Mouse (Mus musculus): ENCODE measurements at regions not wholly inside any gene's neighbourhood (a gene's known extent, or its start where the extent isn't known, plus 50 kb on each side); places are given as distances from the start of the nearest gene placed in this dataset.

GRCm38 (mm10) chr11:20477183-20478037 lies 65.6 kb upstream of the Sertad2 start:
- H3K4me1 ChIP-seq (ENCODE audit: control insufficient read depth, insufficient read depth, low read length), result peaks cover 8% of the 10 kb centered on the region; the same call in 1 of the 2 replicates
- H3K4me3 ChIP-seq (replicated peaks; ENCODE audit: low read length), result peak overlapping the region; percentile 15
- peak overlapping the region; percentile 28 for H3K9ac ChIP-seq (ENCODE audit: low read depth, low read length, severe bottlenecking)
- H3K27me3 ChIP-seq (ENCODE audit: control insufficient read depth, insufficient read depth, low read length), result no peaks in the 10 kb centered on the region
- H3K4me2 ChIP-seq (replicated peaks; ENCODE audit: low read depth, low read length, severe bottlenecking), result peak overlapping the region; percentile 36
- ATAC-seq (ENCODE audit: low FRiP score, low read depth), result peak; percentile 57; the same call in 1 of the 2 replicates
- H3K9me3 ChIP-seq (ENCODE audit: control insufficient read depth, low read length), result 0 out of 2 replicates have a peak, but pooled peaks cover 5% of the 10 kb centered on the region
- DNase-seq (ENCODE audit: low spot score), result peak; percentile 46
- peak overlapping the region; percentile 69 for H3K27ac ChIP-seq (replicated peaks; ENCODE audit: low read depth, low read length)
- no peaks in the 10 kb centered on the region for H3K36me3 ChIP-seq (ENCODE audit: control insufficient read depth, insufficient read depth, low read length)
- TF ChIP-seq POLR2A (IDR thresholded peaks at IDR 0.05; ENCODE audit: borderline replicate concordance, extremely low read depth, insufficient read depth, insufficient read length), result no peak
- WGBS, result 17% methylated on average over 19 of the region's 19 CpGs

GRCm38 (mm10) chr11:20480632-20481031 lies 62.4 kb upstream of the Sertad2 start:
- Histone ChIP-seq H3K9ac (ENCODE audit: low read depth, low read length, severe bottlenecking) (no peak overlapping the region), H3K27me3 (ENCODE audit: control insufficient read depth, insufficient read depth, low read length) (no peaks in the 10 kb centered on the region), H3K4me3 (replicated peaks; ENCODE audit: low read length) (no peak overlapping the region), H3K36me3 (ENCODE audit: control insufficient read depth, insufficient read depth, low read length) (no peaks in the 10 kb centered on the region), H3K4me2 (replicated peaks; ENCODE audit: low read depth, low read length, severe bottlenecking) (no peak overlapping the region), H3K27ac (replicated peaks; ENCODE audit: low read depth, low read length) (no peak overlapping the region), H3K4me1 (ENCODE audit: control insufficient read depth, insufficient read depth, low read length) (peaks cover 8% of the 10 kb centered on the region; the same call in 1 of the 2 replicates), H3K9me3 (ENCODE audit: control insufficient read depth, low read length) (0 out of 2 replicates have a peak, but pooled peaks cover 5% of the 10 kb centered on the region)
- DNase-seq (ENCODE audit: low spot score) (no peak), ATAC-seq (ENCODE audit: low FRiP score, low read depth) (no peak)
- 93% methylated on average over 3 of the region's 3 CpGs for WGBS
- TF ChIP-seq POLR2A (IDR thresholded peaks at IDR 0.05; ENCODE audit: borderline replicate concordance, extremely low read depth, insufficient read depth, insufficient read length), result no peak

GRCm38 (mm10) chr11:20485371-20485770 lies 57.7 kb upstream of the Sertad2 start:
- no peak overlapping the region for H3K9ac ChIP-seq (ENCODE audit: low read depth, low read length, severe bottlenecking)
- no peak for ATAC-seq (ENCODE audit: low FRiP score, low read depth)

More at GRCm38 (mm10) chr11:20485371-20485770, 57.7 kb upstream of the Sertad2 start:
- Histone ChIP-seq H3K27me3 (ENCODE audit: control insufficient read depth, insufficient read depth, low read length) (no peaks in the 10 kb centered on the region), H3K4me3 (replicated peaks; ENCODE audit: low read length) (no peak overlapping the region), H3K9me3 (ENCODE audit: control insufficient read depth, low read length) (no peaks in the 10 kb centered on the region), H3K27ac (replicated peaks; ENCODE audit: low read depth, low read length) (no peak overlapping the region), H3K36me3 (ENCODE audit: control insufficient read depth, insufficient read depth, low read length) (no peaks in the 10 kb centered on the region), H3K4me2 (replicated peaks; ENCODE audit: low read depth, low read length, severe bottlenecking) (no peak overlapping the region), H3K4me1 (ENCODE audit: control insufficient read depth, insufficient read depth, low read length) (no peaks in the 10 kb centered on the region)
- WGBS, result 78% methylated on average over 2 of the region's 2 CpGs
- TF ChIP-seq POLR2A (IDR thresholded peaks at IDR 0.05; ENCODE audit: borderline replicate concordance, extremely low read depth, insufficient read depth, insufficient read length), result no peak
- no peak for DNase-seq (ENCODE audit: low spot score)

Measured in limb, embryonic 14.5 days (tissue).